Mouse (Mus musculus) R1 (cell line): ENCODE results near the gene Actl6b.

ENCODE experiments used
- DNase-seq: peaks from one replicate; pipeline ENCODE4 v3.0.0-alpha.2; 2018; ENCODE audit warnings: low read depth, low spot score

The Actl6b gene

DNA sequence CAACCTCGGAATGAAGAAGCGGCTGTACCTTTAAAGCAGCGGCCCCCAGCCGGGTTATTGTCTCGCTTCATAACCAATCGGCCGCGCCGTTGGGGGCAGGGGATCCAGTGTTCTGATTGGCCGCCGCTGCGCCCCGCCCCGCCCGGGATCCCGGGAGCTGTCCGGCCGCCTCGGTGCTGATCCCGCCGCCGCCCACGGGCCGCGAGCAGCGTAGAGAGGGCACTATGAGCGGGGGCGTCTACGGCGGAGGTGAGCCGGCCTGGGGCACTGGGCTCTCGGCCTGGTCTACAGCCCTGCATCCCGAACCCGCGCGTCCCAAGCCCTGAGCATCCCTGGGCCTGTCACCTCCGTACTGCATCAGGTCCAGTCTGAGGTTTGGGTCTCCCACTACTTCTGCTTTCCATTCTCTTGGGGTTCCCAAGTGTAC lies at the start of gene Actl6b:
Gene Actl6b (plus strand): TSS at position 107 of the 427 bp plus-strand sequence.
- DNase-seq = peak; percentile 95

DNA sequence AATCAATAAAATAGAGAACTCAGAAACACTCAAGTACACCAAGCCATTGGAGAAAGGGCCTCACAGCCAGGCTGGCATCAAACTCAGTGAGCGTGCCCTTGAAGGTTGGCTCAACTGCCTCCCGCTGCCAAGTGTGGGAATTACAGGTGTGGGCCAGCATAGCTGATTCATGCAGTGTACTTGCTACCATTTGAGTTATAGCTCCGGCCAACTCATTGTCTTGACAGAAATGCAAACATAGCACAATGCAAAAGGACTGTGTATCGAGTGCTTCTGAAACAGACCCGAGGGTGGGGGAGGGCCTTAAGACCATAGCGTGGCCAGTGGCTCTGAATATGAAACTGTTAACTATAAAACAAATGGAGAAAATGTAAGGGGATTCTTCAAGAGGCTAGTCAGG lies 49.3 kb upstream of the Actl6b start:
- no peak for DNase-seq

DNA sequence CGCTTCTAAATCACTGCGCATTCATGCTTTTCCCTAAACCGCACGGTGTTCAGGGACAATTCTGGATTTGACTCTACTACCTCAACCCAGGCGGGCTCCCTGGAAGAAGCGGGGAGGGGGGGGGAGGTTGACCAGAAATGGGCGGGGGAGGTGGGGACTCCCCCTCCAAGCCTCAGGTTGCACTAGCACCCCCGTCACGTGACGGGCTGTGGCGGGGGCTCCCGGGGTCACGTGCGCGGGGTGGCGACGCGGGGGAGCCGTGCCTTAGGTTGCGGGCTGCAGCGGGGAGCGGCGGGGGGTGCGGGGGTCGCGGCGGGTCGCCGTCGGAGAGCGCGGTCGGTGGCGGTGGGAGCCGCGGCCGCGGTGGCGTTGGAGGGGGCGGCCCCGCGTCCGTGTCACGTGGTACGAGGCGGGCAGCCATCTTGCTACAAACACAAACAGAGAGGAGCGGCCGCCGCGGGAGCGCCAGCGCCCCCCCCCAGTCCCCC lies 43.3 kb upstream of the Actl6b start:
- peak; percentile 67 for DNase-seq

DNA sequence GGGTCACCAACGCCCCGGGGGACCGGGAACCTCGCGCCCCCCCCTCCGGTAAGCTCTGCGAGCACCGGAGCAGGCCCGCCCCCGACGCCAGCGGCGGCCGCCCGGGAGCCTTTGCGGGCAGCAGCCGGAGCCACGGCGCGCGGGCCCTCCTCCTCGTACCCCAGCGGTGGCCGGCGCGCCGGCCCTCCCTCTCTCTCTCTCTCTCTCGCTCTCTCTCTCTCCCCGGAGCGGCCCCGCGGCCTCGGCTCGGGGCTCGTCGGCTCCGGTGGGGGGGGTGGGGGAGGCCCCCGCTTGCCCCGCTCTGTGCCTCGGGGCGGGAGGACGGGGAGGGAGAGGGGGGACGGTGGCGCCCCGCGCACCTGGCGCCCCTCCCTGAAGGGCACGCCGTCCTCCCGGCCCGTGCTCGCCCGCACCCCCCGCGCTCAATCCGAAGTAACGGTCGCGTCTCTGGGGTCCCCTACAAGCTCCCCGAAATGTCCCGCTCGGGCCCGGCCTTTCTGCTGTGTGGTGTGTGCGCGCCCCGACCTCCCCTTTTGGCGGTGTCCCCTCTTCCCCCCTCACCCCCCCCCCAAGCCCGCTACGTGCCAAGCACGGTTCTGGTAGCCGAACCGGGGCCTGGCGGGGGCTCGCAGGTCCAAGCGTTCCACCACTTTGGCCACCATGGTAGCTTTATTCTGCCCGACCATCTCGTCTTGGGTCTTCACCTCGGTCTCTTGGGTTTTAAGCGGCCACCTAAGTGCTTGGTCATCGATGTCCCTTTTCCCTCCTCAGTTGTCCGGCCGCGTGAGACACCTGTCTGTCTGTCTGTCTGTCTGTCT lies 42.5 kb upstream of the Actl6b start:
- DNase-seq = no peak

DNA sequence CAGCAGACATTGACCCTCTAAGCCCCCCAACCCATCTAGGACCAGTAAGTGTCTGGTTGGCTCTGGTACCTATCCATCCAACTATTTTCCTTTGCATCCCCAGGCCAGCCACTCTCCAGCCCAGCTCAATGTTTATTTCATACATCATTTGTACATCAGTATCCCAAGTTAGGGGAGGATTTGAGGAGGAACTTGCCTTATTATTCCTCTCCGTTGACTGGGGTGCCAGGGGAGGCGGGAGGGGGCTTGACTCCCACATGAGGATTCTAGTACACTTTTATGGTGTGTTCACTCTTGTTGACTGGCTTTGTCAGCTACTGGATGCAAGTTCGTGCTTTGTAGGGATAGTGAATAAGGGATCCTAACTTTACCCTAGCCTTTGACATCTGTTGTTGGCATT lies 41.6 kb upstream of the Actl6b start:
- no peak for DNase-seq

DNA sequence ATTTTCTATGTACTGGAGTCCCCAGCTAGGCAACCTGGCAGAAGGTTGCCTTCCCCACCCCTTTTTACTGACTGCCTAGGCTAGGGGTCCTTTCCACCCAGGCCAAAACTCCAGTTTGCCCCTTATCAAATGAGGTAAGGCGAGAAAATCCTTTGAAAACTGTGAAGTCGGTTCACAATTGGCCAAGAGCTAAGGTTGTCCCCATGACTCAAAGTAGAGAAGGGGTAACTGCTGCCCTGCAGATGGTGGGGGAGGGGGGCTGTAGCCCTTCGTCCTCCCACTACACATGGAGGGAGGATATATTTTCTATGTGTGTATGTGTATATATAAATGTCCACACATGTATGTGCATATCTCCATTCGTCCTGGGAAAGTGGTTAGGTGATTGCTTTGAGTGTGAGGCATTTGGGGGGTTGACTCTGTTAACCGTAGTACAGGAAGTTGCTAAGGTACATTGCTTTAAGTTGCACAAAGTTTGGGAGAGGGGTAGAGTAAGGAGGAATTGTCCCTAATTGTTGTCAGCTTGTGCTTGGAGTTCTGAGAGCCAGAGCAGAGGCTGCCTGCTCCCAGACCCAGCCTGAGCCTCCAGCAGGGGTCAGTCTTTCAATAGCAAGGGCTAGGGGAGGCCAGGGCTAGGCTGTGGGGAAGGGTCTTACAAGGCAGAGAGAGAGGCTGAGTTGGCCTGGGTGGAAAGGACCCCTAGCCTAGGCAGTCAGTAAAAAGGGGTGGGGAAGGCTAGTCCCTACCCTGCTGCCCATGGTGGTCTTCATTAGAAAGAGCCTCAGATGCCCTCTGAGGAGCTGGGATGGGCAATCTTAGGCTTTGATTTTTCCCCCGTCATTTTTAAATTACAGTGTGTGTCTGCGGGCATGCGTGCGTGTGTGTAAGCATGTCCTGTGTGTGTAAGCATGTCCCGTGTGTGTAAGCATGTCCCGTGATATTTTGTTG lies 40.2 kb upstream of the Actl6b start:
- DNase-seq = peak; percentile 46

DNA sequence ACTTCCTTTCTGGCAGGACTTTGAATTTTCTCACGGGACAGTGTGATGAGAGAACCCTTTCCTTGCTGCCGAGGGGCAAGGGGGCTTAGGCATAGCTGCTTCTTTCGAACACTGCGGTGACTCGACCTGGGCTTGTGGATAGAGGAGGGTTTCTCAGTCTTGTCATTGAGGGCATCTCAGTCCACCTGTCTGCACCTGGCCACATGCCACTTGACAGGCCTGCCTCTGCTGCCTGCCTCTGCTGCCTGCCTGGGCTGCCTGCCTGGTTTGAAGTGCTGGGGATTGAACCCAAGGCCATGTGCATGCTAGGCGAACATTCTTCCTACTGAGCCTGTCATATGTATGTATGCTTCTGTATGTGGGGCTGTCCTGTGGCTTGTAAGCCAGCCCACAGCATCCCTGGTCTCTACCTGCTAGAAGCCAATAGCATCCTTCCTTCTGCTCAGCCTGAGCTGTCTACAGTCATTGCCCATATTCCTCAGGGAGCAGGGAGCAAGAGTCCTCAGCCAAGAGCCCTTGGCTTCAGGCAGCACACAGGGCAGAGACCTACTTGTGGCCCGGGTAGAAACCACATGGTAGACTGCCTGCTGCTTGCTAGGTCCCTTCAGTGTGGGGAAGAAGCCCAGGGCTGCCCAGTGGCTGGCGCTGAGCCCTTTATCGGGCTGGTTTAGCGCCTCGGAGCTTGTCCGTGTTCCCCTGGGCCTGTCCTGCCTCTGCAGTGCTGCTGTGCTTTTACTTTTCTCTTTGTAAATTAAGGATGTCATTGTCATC lies 39.2 kb upstream of the Actl6b start:
- DNase-seq = no peak

DNA sequence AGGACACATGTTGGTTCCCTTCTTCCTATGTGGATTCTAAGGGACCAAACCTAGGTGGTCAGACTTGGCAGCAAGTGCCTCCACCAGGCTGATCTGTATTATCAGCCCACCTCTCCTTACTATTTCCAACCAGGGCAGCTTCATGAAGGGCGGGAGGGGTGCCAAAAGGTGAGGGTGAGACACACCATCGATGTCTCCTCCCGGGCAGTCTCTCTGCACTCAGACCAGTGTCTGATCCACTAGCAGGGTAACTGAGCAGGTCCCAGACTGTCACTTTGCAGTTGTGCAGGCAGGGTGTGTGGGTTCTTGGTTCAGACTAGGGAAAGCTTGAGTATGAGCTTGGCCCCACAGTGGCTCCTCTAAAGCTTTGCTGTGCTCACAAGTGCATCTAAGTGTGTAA lies 38.5 kb upstream of the Actl6b start:
- DNase-seq = no peak

DNA sequence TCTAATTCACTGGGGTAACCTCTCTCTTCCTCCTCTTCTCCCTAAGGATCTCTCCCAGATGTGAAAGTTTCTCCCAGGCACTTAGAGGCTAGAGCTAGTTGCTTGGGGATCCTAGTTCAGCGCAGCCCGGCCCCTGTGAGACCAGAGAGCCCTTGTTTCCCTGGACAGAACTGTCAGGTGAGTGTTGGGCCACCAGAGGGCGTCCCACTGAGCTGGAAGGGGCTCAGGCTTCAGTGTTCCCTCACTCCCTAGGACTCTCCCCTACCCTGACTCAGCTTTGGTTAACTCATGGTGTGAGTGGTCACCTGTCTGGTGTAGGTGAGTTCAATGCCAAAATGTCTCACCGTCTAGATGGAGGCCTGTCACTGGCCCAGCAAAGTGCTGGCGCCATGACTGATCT lies 34.9 kb upstream of the Actl6b start, which contains the start of gene Gigyf1:
Gene Gigyf1 (plus strand): TSS at position 113 of the 400 bp plus-strand sequence.
- peak; percentile 71 for DNase-seq

DNA sequence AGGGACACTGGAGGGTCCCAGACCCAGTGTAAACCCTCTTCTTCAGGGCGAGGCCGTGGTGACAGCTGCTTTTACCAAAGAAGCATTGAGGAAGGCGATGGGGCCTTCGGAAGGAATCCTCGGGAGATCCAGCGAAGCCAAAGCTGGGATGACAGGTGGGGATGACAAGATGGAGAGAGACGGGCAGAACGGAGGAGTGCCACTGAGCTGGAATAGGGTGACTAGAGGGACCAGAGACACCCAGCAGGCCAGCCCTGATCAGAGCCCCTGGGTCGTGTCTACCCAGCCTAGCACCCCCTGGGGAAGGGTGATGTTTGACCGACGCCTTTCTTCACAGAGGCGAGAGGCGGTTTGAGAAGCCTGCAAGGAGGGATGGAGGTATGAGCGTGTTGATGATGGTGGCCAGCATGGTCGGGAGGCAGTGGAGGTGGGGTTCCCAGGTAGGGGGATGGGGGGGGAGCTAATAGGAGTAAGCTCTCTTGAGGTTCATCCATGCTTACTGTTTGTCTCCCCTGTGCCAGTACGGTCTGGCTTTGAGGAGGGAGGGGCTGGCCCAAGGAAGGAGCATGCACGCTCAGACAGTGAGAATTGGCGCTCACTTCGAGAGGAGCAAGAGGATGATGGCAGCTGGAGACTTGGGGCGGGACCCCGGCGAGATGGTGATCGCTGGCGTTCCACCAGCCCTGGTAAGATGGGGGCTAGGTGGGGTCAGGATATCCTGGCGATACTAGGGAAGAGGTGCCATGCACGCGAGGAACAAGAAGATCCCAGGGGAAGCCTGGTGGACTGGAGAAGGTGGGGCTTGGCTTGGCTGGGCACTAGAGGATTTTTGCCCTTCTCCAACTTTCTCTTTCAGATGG lies 33.4 kb upstream of the Actl6b start:
- DNase-seq = no peak

DNA sequence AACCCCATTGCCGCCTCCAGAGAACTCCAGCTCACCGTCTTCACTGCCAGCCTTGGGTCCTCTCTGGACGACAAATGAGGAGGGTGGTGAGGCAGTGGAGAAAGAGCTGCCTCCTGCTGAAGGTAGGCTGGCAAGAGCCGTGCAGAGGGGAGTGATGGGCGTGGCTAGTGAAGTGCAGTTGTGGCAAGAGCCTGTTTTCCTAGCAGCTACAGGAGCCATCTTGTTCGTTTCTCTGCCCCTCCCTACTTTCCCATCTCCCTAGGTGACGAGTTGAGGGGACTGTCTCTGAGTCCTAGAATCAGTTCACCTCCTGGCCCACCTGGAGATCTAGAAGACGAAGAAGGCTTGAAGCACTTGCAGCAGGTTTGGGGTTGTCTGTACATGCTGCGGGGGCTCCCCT lies 31.5 kb upstream of the Actl6b start:
- DNase-seq = peak; percentile 70

DNA sequence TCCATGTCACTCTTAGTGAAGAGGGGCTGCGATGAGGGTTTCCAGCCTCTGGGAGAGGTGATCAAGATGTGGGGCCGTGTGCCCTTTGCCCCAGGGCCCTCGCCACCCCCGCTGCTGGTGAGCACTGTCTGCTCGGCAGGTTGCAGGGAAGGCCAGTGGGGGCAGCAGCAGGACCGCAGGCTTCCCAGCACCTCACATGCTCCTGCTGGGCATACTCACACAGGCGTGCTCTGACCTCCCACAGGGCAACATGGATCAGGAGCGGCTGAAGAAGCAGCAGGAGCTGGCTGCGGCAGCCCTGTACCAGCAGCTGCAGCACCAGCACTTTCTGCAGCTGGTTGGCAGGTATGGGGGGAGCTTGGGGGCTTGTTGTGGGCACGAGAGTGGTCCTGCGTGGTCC lies 30.6 kb upstream of the Actl6b start:
- DNase-seq = no peak

DNA sequence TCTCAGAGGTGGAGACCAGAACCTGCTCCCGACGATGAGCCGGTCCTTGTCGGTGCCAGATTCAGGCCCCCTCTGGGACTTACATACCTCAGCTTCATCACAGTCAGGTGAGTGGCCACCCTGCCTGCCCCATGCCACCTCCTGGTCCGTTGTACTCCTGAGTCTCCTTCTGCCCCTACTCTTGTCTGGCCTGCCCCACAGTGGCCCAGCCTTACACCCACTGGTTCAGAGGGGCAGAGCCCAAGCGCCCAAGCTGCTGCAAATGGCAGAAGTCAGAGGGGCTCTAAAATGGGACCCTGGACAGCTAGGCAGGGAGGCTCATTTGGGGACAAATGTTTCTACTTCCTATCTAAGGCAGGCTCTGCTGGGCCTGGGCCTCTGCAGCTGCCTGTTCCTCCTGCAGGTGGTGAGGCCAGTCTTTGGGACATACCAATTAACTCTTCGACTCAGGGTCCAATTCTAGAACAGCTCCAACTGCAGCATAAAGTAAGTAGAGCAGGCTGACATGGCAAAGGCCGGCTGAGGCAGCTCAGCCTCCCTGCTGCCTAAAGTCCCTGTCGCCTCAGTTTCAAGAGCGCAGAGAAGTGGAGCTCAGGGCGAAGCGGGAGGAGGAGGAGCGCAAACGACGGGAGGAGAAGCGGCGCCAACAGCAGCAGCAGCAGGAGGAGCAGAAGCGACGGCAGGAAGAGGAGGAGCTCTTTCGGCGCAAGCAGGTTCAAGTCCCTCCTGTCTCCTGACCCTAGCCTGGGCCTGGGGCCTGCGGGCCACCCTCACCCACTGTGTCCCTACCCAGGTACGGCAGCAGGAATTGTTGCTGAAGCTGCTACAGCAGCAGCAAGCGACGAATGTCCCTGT lies 29.7 kb upstream of the Actl6b start:
- DNase-seq = peak; percentile 53

DNA sequence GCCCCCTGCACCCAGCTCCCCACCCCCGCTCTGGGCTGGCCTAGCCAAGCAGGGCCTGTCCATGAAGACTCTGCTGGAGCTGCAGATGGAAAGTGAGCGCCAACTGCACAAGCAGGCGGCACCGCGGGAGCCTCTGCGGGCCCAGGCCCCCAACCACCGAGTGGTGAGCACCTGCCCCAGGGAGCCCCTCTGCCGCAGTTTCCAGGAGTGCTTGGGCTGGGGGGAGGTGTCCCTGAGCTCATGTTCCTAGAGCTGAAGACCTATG lies 29.1 kb upstream of the Actl6b start:
- DNase-seq = no peak

DNA sequence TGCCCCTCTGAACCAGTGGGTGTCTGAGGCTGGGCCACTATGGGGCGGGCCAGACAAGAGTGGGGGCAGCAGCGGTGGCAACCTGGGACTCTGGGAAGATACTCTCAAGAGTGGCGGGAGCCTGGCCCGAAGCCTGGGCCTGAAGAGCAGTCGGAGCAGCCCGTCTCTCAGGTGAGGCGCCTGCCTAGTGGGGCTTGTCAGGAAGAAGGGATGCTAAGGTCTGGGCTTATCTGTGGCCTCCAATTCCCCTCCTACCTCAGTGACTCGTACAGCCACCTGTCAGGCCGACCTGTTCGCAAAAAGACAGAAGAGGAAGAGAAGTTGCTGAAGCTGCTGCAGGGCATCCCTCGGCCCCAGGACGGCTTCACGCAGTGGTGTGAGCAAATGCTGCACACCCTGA lies 28.6 kb upstream of the Actl6b start:
- no peak for DNase-seq

DNA sequence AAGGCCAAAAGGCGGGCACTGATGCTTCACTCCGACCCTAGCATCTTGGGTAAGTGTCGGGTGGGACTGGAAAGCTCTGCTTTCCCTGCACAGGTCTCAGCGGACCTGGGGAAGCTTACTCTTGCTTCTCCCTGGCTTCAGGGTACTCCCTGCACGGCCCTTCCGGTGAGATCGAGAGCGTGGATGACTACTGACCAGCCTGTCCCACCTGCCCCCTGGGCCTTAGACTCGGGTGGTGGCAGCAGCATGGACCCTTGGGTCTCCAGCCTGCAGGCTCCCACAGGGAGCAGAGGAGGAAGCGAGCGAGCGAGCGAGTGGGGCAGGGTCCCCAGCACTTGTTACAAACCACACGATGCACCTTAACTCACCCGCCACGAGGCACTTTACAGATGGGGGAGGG lies 27.8 kb upstream of the Actl6b start:
- DNase-seq = no peak

DNA sequence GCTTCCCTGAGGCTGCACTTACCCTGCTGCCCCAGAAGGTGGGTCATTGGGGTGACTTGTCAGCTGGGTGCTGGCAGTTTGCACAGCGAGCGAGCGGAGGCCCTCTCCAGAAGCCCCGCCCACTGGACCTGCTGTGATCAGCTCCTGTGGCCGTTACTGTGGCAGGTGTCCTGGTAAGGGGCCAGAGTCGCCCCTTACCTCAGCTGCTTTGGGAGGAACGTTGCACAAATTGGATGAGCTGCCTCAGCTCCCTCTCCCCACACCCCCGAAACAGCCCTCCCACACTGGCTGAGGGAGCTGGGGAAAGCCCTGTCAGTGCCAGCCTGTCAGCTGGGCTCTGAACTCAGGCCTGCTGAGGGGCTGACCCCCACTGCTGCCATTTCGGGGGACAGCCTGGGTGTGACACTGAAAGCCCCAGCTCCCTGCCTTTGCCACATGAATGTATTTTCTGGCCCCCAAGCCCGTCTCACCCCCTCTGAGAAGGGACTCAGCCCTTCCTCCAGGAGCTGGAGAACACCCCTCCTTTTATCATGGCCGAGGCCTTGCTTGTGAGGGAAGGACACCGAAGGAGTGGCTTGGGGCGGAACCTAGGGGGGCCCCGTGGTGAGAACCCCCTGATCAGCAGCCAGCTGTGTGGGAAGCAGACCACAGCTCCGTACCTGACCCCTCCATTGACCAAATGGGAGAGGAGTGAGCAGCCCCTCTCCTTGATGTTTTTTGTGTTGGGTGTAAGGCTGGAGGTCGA lies 27.0 kb upstream of the Actl6b start:
- DNase-seq = no peak

DNA sequence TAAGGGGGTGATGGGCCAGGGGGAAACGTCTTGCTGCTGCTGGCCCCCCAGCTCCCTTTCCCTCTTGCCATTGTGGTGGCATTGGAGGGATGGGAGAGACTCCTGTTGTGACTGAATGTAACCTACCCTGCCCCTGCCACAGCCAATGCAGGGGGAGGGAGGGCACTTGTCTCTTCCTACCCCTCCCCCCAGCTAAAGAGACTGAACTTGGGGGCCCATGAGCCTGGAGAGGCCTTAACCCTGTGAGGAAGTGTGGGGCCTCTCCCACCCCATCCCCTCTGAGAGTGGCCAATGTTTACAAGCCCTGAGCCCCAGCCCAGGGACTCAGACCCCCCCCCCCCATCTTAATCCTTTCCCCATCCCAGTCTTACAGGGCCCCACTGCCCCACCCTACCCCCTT lies 25.9 kb upstream of the Actl6b start:
- DNase-seq = no peak

DNA sequence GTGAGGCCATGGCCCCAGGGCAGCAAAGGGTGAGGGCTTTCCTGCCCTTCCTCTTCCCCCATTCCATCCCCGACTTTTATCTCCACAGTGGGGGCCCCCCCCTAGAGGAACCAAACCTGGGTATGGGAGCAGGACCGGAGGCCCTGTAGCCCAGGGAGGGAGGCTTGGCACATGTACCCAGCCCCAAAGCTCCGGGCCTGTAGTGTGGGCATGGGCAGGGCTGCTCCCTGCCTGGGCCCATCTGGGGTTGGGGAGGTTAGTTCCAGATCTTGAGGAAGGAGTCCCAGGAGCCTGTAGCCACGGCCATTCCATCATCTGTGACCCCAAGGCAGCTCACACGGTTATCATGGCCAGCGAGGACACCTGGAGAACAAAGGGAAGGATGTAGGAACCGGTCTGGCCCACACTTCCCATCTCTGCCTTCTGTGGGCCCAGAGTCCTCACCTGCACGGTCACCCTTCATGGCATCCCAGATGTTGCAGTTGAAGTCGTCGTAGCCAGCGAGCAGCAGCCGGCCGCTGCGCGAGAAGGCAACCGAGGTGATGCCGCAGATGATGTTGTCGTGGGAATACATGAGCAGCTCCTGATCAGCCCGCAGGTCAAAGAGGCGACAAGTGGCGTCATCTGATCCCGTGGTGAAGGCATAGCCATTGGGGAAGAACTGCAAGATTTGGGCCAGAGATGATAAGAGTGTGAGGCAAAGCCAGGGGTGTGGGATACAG lies 24.9 kb upstream of the Actl6b start:
- DNase-seq = no peak
